Mouse (Mus musculus) layer of hippocampus, adult 9-10 months (tissue): ENCODE data around the gene Zdhhc19.
A peak's percentile ranks its signal among the peaks of the same experiment; 100 is the strongest.

Experiments
- DNase-seq: peaks from one replicate; pipeline ENCODE4 v3.0.0; 2022; ENCODE audit warnings: low spot score

The Zdhhc19 gene

DNA sequence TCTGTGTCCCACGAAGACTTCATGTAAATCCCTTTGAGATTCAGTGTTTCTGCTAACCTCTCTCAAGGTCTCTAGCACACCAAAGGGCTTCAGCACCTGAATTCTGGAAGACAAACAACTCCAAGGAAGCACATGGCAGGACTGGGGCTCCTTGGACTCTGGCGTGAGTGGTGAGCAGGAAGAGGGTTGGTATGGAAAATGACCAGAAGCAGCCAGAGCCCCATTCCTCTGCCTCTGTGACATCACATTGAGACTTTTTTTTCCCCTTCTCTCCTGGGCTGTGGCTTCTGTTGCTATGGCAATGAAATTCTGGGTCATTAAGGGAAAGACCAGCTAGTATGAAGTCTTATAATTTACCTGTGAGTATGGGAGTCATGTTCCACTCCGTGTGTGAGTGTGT is at the start of gene Zdhhc19:
Gene Zdhhc19, plus strand, starts transcription at position 301 of the 400 bp plus-strand sequence.
- DNase-seq: no peak

DNA sequence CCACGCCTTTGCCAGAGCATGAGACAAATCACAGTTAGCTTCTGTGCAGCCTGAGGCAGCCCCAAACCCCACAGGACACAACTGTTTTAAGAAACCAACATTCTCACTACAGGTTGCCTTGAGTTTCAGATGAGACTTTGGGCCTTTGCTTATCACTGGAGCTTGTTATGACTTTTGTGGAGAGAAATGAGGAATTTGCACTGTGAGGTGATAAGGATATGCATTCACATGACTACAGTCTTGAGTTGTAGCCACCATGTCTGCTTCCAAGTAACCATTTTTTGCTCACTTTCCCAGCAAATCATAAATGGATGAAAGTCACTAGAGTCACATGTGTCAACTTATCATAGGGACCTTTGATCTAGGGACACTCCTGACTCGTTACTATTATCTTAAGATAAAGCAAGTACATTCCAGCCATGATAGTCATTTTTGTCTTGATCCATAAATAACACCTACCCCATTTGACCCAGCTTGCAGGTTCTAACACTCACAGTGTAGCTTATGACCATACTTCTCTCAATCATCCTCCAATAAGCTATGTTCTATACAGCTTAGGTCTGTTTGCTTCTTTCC is 49.4 kb upstream of the Zdhhc19 start:
- DNase-seq: no peak

DNA sequence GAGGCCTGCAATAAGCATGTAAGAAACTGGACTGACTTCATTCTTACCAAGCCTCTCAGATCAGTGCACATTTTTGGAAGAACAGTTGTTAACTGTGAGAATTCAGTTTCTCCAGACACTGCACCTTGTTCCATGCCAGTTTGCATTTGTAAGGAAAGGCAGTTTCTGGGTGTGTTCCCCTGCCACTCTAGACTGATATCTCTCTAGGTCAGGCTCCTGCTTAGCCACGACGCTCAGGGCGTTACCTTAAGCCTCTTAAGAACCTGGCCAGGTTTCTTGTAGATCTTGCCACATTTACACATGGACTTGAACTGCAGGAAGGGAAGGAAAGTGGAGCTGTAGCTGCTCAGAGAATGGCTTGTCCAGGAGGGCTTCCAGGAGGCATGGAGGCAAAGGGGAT is 46.4 kb upstream of the Zdhhc19 start:
- DNase-seq: no peak

DNA sequence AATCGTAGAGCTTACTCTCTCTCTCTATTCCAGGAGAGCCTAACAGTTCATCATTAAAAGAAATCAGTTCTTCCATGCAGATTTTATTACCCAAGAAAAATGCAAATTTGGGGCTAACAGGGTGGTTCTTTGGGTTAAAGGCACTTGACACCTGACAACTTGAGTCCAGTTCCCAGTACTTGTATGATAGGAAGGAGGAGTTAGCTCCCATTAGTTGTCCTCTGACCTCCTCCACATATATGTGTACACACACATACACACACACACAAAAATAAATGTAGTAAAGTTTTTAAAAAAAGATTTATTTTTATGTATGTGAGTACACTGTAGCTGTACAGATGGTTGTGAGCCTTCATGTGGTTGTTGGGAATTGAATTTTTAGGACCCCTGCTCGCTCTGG is 45.9 kb upstream of the Zdhhc19 start:
- no peak for DNase-seq

DNA sequence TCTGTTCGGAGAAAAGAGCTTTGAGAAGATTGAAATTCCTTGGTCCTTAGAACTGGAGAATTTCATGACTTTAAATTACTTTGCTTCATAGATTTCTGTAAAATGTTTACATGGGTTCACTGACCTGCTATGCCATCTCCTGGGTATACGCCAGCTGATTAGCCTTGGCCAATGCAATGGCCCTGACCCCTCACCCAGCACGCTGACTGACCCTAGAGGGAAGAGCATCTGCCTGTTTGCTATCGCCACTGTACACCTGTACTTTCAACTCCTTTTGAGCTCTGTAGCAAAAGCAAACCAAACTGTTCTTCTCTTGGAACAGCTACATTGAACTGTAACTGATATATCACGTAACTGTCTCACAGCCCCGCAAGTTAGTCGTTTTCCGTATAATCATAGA is 43.0 kb upstream of the Zdhhc19 start:
- no peak for DNase-seq

DNA sequence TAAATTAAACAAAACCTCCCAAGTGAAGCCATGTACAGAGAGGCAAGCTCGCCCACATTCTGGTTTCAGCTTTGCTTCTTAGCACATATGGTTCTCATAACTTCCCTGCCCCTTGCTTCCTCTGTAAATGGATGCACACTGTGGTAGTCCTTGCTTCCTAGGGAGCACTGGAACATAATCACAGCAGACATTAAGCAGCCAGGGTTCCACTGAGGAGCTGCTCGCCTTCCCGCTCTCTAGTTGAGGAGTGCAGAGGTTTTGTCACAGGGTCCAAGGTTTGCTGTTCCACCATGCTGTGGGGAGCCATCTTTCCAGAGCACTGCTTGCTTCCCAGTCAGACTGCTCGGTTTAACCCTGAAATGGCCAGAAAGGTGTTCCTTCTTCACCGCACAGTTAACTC is 41.4 kb upstream of the Zdhhc19 start:
- no peak for DNase-seq

DNA sequence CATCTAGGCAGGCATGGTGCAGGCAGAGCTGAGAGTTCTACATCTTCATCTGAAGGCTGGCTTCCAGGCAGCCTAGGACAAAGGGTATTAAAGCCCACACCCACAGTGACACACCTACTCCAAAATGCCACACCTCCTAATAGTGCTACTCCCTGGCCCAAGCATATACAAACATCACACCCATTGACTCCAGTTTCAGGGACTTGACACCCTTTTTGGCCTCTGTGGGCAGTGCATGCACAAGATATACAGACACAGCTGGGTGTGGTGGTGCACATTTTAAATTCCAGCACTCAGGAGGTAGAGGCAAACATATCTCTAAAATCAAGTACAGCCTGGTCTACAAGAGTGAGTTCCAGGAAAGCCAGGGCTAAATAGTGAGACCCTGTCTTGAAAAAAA is 40.0 kb upstream of the Zdhhc19 start:
- DNase-seq: no peak

DNA sequence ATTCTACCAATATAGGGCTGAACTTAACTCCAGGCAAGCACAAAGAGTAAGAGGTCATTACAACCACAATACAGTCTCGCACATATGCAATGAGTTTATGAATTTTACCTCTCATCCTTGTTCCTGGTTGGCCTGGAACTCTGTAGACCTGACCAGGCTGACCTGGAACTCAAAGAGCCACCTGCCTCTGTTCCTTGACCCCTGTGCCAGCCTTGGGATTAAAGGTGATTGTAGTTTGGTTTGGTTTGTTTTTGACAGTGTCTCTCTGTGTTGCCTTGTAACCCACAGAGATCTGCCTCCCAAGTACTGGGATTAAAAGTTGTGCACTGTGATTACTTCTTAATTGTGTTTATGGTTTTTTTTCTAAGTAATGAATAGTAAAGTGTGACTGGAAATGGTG is 39.3 kb upstream of the Zdhhc19 start:
- DNase-seq: no peak

DNA sequence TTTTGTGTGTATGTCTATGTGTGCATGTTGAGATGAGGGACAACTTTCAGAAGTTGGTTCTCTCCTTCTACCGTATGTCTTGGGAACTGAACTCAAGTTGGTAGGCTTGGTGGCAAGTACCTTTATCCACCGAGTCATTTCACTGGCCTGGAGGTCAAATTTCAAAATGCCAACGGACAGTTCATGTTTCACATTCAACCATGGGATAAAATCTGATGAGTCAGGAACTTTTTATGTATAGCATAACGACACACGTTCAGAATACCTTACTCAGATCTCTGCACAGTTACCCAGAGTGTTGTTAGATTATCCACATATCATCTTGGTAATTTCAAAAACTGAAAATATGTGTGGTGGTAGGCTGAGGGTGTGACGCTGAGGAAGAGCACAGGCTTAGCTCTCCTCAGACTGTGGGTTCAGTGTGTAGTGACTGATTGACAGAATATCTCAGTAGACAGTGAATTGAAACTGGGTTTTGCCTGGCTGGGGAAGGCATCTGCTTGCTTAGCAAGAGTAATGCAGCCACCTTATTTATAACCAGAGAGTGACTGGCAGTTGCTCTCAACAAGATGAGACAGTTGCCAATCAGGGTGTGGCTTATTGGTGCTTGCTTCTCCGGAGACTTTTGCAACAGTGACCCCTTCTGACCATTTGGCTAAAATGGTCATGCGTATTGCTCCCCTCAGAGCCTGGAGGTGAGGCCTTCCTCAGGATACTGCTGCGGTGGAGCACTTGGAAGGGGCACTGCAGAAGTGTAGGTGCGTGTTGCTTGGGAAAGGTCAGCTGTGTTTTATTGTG is 38.3 kb upstream of the Zdhhc19 start:
- DNase-seq: peak; percentile 58

DNA sequence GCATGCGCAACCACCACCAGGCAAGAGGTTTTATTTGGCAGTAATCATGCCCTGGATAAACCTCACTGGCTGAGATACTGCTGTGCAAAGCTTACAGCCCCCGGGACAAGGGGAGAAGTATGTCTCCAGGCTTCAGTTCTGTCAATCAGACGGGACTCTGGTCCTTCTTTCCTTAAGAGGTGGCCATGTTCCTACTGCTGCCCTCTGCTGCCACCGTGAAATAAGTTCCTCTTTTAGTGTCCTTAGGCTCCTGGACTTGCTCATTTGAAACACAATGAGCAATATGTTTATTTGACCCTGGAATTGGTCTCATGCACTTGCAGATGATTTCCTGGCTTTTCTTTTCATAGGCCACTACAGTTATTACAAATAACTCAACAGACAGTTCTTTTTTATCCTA is 35.5 kb upstream of the Zdhhc19 start:
- no peak for DNase-seq

DNA sequence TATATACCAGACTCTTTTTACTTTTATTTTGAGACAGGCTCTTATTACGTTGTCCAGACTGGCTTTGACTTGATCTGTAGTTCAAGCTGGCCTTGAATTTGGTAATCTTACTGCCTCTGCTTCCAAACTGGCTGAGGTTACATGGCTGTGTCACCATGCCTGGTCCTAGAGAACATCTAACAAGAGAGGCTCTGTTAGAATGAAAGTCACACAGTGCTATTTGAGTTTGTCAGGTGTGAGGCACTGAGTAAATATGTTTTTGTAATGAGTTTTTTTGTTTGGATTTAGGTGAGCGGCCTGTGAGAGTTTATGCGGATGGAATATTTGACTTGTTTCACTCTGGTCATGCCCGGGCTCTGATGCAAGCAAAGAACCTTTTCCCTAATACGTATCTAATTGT is 34.4 kb upstream of the Zdhhc19 start:
- DNase-seq: no peak

DNA sequence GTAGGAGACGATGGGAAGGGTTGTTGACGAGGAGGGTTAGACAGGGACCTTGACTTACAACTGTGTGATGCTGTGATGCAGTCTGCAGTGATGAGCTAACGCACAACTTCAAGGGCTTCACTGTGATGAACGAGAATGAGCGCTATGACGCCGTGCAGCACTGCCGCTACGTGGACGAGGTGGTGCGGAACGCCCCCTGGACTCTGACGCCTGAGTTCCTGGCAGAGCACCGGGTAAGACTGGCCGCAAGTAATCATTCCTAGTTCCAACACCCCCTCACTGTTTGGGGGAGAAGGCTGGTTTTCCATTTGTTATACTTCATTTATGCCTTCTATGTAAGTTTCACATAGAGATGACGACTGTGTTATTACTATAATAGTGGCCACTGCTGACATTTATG is 33.1 kb upstream of the Zdhhc19 start:
- no peak for DNase-seq

DNA sequence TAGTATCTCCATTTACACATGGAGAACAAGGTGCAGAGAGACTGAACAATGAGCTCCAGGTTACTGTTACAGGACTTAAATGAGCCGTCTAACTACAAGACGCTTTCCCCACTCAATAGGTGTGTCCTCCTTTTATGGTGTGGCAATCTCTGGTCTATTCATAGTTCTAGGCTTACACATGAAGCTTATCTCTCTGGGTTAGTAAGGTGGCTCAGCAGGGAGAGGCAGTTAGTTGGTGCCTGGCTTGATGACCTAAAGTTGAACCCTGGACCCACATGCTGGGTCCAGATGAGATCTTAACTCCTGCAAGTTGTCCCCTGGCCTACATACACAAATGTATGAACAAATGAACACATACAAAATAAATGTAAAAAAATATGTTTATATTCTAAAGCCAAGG is 32.6 kb upstream of the Zdhhc19 start:
- no peak for DNase-seq

DNA sequence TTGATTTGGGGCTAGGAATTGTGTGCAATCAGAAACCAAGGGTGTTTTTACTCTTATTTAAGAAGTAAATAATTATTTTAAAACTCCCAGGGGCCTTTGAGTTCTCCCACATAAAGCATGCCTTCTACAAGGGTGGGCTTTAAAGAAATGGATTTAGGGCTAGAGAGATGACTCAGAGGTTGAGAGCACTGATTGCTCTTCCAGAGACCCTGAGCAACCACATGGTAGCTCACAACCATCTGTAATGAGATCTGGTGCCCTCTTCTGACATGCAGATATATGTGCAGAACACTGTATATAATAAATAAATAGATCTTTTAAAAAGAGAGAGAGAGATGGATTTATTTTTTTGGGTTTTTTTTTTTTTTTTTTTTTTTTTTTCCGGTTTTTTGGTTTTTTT is 31.2 kb upstream of the Zdhhc19 start:
- no peak for DNase-seq

DNA sequence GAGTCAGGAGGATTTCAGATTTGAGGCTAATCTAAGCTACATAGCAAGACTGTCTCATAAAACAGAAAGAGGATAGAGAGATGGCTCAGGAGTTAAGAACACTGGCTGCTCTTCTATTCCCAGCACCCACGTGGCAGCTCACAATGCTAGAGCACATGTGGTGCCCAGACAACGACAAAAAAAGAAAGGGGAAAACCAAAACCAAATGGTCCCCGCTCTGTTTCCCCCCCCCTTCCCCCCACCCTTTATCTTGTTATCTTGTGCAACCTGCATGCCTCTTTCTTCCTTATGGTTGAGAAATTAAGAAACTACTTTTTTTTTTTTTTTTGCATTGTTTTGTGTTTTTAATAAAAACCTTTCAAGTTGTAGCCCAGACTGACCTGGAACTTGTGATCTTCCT is 27.6 kb upstream of the Zdhhc19 start:
- no peak for DNase-seq

DNA sequence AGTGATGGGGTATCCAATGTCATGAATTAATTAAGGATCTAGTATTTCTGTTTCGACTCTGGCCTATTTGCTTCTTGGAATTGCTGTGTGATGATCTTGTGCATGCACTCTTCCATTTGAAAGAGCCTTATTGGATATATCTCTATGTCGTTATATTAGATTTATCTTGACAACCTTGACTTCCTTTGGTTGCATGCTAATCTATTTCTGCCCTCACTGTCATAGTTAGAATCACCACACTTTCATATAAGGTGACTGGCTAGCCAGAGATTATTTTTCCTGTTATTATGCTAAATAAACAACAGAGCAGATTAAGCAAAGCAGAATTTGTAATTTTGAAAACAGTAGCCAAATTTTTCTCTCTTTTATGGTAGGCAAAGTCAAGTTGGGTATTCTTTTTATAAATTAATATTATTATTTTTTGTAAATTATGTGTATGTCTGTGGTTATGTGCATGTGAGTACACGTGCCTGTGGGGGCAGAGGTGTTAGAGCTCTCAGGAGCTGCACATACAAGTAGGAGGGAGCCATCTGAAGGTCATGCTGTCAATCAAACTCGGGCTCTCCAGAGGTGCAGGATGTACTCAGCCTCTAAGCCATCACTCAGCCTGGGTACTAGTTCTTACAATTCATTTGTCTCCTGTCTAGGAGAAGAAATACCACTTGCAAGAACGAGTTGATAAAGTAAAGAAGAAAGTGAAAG is 26.5 kb upstream of the Zdhhc19 start:
- no peak for DNase-seq

DNA sequence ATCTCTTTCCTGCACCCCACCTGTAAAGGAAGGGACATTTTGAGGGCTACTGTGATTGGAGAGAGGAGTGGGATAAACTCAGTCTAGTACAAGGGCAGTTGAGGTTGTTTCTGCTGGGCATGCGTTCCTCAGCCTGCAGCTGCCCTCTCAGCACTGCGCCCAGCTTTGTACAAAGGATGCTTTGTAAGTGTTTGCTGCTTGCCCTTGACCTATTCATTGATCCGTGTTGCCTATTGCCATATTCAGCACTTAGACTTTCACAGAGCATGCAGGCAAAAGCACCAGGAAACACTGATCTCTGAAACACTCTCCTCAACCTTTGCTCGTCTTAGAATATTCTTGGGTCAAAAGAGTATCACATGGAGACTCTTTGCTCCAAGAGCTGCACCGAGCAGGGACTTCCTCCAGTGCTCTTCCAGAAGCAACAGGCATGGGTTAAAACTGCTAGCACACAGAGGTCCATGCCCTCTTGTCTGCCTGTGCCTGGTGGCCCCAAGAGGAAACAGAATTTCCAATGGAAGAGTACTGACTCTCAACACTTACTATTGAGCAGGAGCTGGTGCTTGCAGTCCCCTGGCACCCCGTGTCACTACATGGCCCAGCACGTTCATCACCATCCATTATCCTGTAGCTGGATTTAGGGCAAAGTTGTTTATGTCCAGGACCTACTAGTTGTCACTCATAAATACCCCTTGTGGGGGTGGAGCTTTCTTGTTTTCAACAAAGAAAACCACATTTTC is 23.6 kb upstream of the Zdhhc19 start:
- DNase-seq: no peak

DNA sequence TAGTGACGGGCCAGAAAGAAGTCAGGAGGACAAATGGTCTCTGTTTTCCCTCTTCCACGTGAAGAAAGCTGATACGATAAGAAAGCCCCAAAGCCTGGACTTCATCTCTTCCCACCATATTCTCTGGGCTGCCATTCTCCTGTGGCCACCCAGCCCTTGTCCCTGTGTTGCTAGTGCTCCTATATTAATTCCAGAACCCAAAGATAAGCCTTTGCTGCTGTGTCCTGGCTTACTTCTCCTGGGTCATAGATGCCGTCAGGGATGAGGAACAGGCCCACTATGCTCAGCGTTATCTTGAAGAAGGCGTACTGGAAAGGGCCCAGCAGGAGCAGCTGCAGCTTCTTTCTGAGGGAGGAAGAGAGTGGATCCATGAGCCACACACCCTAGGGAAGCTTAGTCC is 18.8 kb upstream of the Zdhhc19 start:
- no peak for DNase-seq

DNA sequence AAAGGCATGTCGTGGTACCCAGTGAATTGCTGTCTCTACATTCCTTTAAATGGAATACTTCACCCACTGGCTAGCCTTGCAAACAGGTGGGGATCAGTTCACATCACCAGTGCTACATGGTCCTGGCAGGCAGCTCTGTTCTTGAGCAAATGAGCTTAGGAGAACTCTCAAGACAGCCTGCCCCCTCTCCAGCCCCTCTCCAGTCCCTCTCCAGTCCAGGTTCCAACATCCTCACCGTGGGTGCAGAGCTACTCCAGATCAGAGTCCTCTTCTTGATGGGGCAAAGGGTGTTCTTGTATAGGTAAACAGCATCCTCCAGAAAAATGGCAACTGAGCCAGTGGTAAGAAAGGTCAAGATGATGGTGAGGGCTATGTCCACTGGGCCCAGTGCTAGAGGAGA is 16.6 kb upstream of the Zdhhc19 start:
- DNase-seq: no peak

DNA sequence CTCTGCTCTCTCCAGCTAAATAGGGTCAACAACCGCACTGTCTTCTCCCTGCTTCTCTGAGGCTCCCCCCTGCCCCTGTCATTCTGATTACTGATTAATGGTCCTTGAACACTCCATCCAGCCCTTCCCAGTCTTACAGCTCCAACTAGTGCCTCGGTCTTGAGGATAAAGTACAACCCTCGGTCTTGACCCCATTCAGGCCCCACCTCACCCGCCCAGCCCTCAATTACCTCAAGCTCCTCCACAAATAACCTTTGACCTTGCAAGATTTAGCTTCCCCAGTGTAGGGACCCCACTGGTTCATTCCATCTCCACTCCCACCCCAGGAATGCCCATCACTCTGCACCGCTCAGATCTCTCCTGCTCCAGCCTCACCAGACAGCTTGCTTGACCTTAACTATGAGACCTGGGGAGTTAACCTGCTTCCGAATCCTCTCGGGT is 11.6 kb upstream of the Zdhhc19 start:
- no peak for DNase-seq

DNA sequence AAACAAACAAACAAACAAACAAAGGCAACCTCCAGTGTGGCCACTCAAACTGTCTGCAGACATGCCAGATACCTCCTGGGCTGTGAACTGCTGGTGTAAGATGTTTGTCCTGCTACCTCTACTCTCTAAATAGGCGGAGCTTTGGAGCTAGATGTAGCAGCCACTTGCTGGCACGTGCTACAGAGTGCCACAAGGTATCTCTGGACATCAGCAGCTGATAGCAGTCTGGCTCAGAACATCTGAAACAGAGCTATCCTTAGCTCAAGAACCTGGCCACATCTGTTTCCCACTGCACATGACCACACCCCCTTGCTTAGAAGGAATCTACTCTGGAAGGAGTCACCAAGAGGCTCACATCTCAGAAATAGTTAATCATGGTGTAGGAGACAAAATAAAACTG is 10.9 kb upstream of the Zdhhc19 start:
- DNase-seq: no peak

DNA sequence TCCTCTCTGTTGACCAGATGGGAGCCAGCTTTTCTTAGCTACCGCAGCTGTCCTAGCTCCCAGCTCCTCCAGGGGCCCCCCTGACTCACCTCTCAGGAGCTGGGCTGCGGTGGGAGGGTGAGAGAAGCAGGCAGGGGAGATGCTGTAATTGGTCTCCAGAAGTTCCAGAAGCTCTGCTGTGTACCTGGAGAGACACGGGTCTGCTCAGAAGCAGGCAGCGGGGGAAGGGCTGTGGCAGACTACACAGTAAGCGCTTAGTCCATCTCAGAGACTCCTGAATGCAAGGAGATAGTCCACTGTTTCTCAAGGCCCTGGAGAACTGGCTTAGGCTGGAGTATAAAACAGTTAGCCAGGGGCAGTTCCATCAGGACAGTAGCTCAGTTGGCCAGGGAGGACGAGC is 10.0 kb upstream of the Zdhhc19 start:
- DNase-seq: no peak
